Mouse (Mus musculus): ENCODE measurements around the gene Hist1h2be. TPM values are rescaled to one million over a fixed set of nuclear protein-coding genes. Genes with fewer than 3 reads are reported as not detected.
"Not testable (repeated sequence)": the region's sequence is repeated elsewhere in the genome, so short reads cannot be mapped to it uniquely, and the experiment has no call there.

The Hist1h2be gene
- polyA plus RNA-seq, 1 experiment, result 0.86 TPM

DNA sequence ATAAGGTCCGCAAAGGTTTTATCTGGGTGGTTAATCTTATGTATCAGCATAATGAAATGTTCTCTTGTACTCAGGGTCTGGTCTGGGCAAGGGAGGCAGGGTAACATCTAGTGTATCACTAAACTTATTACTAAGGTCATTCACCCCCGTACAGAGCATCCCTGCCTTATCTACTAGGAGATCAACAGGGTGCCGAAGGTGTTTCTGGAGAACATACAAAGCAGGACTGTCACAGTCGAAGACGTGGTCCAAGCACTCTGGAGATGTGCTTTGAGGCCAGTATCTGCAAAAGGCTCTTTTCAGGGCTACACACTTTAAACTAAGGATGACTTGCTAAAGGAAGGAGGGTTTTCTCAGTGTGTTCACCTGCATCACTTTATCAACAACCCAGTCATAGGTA is 74.2 kb downstream of the Hist1h2be start:
- Histone ChIP-seq H3K4me1 (ENCODE audit: control insufficient read depth, insufficient read depth, low read length) (peaks cover 6% of the 10 kb centered on the region), H3K4me3 (ENCODE audit: insufficient read depth, low read length) (no peak overlapping the region), H3K27ac (ENCODE audit: insufficient read depth, low read depth, low read length) (no peak overlapping the region)
- TF ChIP-seq POLR2A (IDR thresholded peaks at IDR 0.05; ENCODE audit: borderline replicate concordance, low read depth, low read length) (no peak), CTCF (IDR thresholded peaks at IDR 0.05; ENCODE audit: low read depth, low read length) (no peak)

DNA sequence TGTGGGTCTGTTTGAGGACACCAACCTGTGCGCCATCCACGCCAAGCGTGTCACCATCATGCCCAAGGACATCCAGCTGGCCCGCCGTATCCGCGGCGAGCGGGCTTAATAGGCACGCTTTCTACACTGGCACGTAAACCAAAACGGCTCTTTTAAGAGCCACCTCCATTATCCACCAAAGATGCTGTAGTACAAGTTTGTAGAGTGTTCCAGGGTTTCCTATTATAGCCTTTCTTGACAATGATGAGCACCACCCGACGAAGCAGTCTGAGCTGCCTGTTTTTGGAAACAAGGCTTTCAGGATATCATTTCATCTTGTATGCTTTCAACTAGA is 76.2 kb downstream of the Hist1h2be start:
- Histone ChIP-seq H3K27ac (ENCODE audit: insufficient read depth, low read depth, low read length) (peak overlapping the region; percentile 71), H3K4me3 (ENCODE audit: insufficient read depth, low read length) (peak overlapping the region; percentile 63)
- not testable (repeated sequence) for H3K4me1 ChIP-seq (ENCODE audit: control insufficient read depth, insufficient read depth, low read length)

DNA sequence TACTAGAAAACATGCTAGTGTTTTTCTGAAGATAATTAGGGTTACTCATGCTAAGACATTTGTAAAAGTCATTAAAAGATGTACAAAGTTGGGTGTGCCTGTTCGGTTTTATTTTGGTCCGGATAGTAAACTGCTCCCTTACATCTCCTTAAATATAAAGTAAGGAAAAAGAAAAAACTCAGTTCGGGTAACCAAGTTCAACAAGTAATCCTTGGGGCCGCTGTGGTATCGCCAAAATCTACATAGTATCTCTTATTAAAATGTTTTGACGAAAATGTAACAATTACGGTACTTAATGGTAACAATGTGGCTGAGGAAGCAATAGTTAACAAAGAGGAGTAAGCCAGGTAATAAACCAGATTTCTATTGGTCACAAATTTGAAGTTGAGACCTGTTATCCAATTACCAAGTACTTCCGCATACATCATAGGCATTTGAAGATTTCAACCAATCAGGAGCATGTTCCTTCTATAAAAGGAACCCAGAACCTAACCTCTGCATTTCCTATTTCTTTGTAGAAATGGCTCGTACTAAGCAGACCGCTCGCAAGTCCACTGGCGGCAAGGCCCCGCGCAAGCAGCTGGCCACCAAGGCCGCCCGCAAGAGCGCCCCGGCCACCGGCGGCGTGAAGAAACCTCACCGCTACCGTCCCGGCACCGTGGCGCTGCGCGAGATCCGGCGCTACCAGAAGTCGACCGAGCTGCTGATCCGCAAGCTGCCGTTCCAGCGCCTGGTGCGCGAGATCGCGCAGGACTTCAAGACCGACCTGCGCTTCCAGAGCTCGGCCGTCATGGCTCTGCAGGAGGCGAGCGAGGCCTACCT is 76.7 kb downstream of the Hist1h2be start, which contains the start of gene Hist1h3f:
Gene Hist1h3f, plus strand, starts transcription at position 88 of the 822 bp plus-strand sequence.
- H3K27ac ChIP-seq (ENCODE audit: insufficient read depth, low read depth, low read length), result peak within 1 kb of the TSS; percentile 88
- TF ChIP-seq POLR2A (IDR thresholded peaks at IDR 0.05; ENCODE audit: borderline replicate concordance, low read depth, low read length) (0 out of 2 replicates have a peak, but pooled peaks have one; percentile 67), CTCF (IDR thresholded peaks at IDR 0.05; ENCODE audit: low read depth, low read length) (no peak)

DNA sequence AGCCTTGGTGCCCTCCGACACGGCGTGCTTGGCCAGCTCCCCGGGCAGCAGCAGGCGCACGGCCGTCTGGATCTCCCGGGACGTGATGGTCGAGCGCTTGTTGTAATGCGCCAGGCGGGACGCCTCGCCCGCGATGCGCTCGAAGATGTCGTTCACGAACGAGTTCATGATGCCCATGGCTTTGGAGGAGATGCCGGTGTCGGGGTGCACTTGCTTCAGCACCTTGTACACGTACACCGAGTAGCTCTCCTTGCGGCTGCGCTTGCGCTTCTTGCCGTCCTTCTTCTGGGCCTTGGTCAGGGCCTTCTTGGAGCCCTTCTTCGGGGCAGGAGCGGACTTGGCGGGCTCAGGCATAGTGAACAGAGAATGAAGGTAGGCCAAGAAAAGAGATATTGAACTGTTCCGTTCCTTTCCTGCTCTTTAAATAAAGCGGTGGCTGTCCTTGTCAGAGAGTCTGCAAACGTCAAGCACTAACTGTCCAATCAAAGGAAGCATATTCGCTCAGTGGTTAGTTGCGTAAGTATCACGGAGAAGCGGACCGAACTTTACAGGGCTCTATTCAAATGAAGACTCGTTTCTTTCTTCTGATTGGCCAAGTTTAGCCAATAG is 77.8 kb downstream of the Hist1h2be start, which contains the start of gene Hist1h2bh:
Gene Hist1h2bh, minus strand, starts transcription at position 394 of the 609 bp plus-strand sequence.
- Histone ChIP-seq H3K27ac (ENCODE audit: insufficient read depth, low read depth, low read length) (peak within 1 kb of the TSS; percentile 88), H3K4me3 (ENCODE audit: insufficient read depth, low read length) (peak within 1 kb of the TSS; percentile 54), H3K4me1 (ENCODE audit: control insufficient read depth, insufficient read depth, low read length) (peaks cover 11% of the 10 kb centered on the region)

More for the DNA sequence above, 76.7 kb downstream of the Hist1h2be start, which contains the start of gene Hist1h3f:
- peaks cover 3% of the 10 kb centered on the region for H3K4me1 ChIP-seq (ENCODE audit: control insufficient read depth, insufficient read depth, low read length)
- H3K4me3 ChIP-seq (ENCODE audit: insufficient read depth, low read length), result peak within 1 kb of the TSS; percentile 63

DNA sequence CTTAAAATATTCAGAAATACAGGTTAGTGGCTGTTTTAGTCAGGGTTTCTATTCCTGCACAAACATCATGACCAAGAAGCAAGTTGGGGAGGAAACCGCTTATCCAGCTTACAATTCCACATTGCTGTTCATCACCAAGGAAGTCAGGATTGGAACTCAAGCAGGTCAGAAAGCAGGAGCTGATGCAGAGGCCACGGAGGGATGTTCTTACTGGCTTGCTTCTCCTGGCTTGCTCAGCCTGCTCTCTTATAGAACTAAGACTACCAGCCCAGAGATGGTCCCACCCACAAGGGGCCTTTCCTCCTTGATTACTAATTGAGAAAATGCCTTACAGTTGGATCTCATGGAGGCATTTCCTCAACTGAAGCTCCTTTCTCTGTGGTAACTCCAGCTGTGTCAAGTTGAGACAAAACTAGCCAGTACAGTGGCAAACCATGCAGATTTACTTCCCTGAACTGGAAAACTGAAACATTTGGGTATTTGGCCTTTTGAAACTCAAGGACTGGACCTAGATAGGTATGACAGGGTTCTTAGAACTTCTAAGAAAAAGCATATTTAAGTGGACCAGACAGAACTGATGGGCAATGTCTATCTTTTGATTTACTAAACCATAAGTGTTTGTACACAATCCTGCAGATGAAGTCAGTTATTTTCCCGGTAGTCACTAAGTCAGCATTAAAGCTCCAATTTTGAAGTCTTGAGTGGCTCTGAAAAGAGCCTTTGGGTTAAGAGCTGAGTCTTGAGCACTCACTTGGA is 78.5 kb downstream of the Hist1h2be start:
- Histone ChIP-seq H3K4me1 (ENCODE audit: control insufficient read depth, insufficient read depth, low read length) (peaks cover 16% of the 10 kb centered on the region), H3K4me3 (ENCODE audit: insufficient read depth, low read length) (peak overlapping the region; percentile 54), H3K27ac (ENCODE audit: insufficient read depth, low read depth, low read length) (peak overlapping the region; percentile 73)

DNA sequence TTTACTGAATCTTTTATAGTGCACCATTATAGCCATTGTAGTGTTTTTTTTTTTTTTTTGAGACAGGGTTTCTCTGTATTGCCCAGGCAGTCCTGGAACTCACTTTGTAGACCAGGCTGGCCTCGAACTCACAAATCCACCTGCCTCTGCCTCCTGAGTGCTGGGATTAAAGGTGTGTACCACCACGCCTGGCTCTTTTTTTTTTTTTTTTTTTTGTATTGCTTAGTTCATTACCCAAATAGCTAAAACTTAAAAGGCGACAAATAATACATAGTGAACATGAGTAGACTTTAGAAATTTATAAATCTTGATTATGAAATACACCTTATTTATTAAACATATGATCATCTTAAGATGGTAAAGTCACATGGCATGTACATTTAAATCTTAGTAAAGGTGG is 79.4 kb downstream of the Hist1h2be start:
- TF ChIP-seq POLR2A (IDR thresholded peaks at IDR 0.05; ENCODE audit: borderline replicate concordance, low read depth, low read length) (no peak), CTCF (IDR thresholded peaks at IDR 0.05; ENCODE audit: low read depth, low read length) (no peak)
- H3K4me3 ChIP-seq (ENCODE audit: insufficient read depth, low read length), result no peak overlapping the region
- H3K4me1 ChIP-seq (ENCODE audit: control insufficient read depth, insufficient read depth, low read length), result peaks cover 20% of the 10 kb centered on the region
- no peak overlapping the region for H3K27ac ChIP-seq (ENCODE audit: insufficient read depth, low read depth, low read length)

DNA sequence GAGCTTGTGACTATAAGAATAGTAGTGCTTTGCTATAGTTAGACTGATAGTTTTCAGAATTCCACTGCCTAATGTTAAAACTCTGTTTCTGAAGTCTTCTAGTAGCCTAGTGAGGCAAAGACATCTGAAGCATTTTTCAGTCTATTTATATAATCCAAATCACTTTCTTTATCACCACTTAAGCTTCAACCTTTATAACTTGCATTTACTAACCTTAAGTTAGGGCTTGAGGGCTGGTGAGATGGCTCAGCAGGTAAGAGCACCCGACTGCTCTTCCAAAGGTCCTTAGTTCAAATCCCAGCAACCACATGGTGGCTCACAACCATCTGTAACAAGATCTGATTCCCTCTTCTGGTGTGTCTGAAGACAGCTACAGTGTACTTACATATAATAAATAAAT is 81.1 kb downstream of the Hist1h2be start:
- not testable (repeated sequence) for H3K27ac ChIP-seq (ENCODE audit: insufficient read depth, low read depth, low read length); H3K4me3 ChIP-seq (ENCODE audit: insufficient read depth, low read length)
- H3K4me1 ChIP-seq (ENCODE audit: control insufficient read depth, insufficient read depth, low read length), result peaks cover 21% of the 10 kb centered on the region

DNA sequence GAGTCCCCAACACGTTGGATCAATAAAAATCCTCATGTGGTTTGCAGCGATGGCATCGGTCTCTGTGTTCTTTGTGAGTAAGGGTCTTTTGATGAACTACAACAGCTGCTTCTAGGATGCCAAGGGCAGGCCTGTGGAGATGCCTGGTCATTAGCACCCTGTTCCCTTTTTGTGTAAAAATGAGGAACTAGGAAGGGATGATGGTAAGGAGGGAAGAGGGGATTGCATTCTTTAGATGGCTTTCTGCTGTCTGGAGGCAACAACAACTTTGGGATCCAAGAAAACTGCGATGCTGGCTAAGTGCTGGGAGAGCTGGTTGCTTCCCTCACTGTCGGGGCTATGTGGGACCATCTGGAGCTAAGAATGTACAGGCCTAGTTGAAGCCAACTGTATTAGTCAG is 82.7 kb downstream of the Hist1h2be start:
- TF ChIP-seq CTCF (IDR thresholded peaks at IDR 0.05; ENCODE audit: low read depth, low read length) (no peak), POLR2A (IDR thresholded peaks at IDR 0.05; ENCODE audit: borderline replicate concordance, low read depth, low read length) (no peak)
- Histone ChIP-seq H3K4me3 (ENCODE audit: insufficient read depth, low read length) (no peak overlapping the region), H3K27ac (ENCODE audit: insufficient read depth, low read depth, low read length) (peak overlapping the region; percentile 63), H3K4me1 (ENCODE audit: control insufficient read depth, insufficient read depth, low read length) (peaks cover 21% of the 10 kb centered on the region)

DNA sequence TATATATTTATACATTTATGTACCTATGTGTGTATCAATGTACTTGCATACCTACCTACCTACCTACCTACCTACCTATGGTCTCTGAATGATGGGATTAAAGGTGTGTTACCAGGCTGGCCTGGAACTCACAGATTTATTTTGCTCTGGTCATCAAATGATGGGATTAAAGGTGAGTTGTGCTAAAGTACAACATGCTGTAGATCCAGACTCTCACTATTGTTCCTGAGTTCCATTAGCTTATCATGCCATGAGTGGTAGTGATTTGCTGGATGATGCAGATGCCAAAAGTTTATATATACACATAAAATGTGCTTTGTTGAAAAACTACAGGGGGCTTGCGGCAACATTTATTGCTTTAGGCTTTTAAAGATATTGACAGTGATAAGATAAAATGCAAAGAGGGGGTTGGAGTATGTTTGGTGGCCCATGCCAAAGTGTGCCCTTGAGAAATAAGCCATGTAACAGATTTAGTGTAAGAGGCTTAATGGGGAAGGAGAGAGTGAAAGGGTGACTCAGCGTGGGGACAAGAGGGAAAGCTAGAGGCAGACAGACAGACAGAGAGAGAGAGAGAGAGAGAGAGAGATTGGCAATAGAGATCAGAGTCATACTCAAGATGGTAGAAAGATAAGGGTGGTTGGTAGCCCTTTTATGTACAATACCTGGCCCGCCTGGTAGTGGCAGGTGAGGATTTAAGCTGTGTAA is 83.8 kb downstream of the Hist1h2be start:
- Histone ChIP-seq H3K4me1 (ENCODE audit: control insufficient read depth, insufficient read depth, low read length) (peaks cover 29% of the 10 kb centered on the region), H3K27ac (ENCODE audit: insufficient read depth, low read depth, low read length) (peak overlapping the region; percentile 16; the same call in 1 of the 2 replicates), H3K4me3 (ENCODE audit: insufficient read depth, low read length) (no peak overlapping the region)
- TF ChIP-seq CTCF (IDR thresholded peaks at IDR 0.05; ENCODE audit: low read depth, low read length), result no peak
- no peak for TF ChIP-seq POLR2A (IDR thresholded peaks at IDR 0.05; ENCODE audit: borderline replicate concordance, low read depth, low read length)
